Mouse (Mus musculus) C2C12 (cell line): ENCODE data around the gene 4930412O13Rik.

Source experiments
- CEBPB ChIP-seq: IDR thresholded peaks from one replicate; pipeline ENCODE4 v1.6.1; 2011; ENCODE audit warnings: low read depth, mild to moderate bottlenecking, control low read depth, moderate library complexity
- CTCF ChIP-seq: IDR thresholded peaks from one replicate; pipeline ENCODE4 v1.5.1; 2011; ENCODE audit not compliant: control insufficient read depth, insufficient read depth, insufficient read length
- FOSL1 ChIP-seq: IDR thresholded peaks from one replicate; pipeline ENCODE4 v1.8.0; 2011; ENCODE audit warnings: mild to moderate bottlenecking, low read length; ENCODE audit not compliant: poor library complexity, insufficient read depth, severe bottlenecking
- MYOD1 ChIP-seq: IDR thresholded peaks from one replicate; pipeline ENCODE4 v1.6.1; 2011; ENCODE audit warnings: low read depth; ENCODE audit not compliant: control insufficient read depth, insufficient read length
- USF1 ChIP-seq: IDR thresholded peaks from one replicate; pipeline ENCODE4 v1.6.1; 2011; ENCODE audit warnings: low read depth, mild to moderate bottlenecking, control low read depth, moderate library complexity

- TF ChIP-seq CTCF (no peak), USF1 (no peak), CEBPB (no peak), FOSL1 (no peak), MYOD1 (no peak)
Measured at GRCm38 (mm10) chr2:9871141-9871716, 9.8 kb upstream of the 4930412O13Rik start.
